Mouse (Mus musculus) heart, adult 2 months (tissue): ENCODE results near the gene Lgr5. TPM values are rescaled to one million over a fixed set of nuclear protein-coding genes. Genes with fewer than 3 reads are reported as not detected.

Experiments
- DNase-seq, 2 experiments: peaks; one replicate each; pipeline ENCODE4 v3.0.0; 2021
- H3K27ac ChIP-seq: fragments of 200-600 bp; 2 replicates; pipeline ENCODE4 v1.8.1; 2022
- H3K27me3 ChIP-seq: fragments of 200-500 bp; 2 replicates; pipeline ENCODE4 v1.6.1; 2012; ENCODE audit warnings: mild to moderate bottlenecking, low read length, inconsistent platforms, mixed read lengths; ENCODE audit not compliant: control insufficient read depth, insufficient read depth
- H3K36me3 ChIP-seq: fragments of 200-500 bp; 2 replicates; pipeline ENCODE4 v1.6.1; 2012; ENCODE audit warnings: low read length, inconsistent platforms; ENCODE audit not compliant: control insufficient read depth, insufficient read depth
- H3K4me1 ChIP-seq: fragments of 200-500 bp; 2 replicates; pipeline ENCODE4 v1.6.1; 2011; ENCODE audit warnings: low read length; ENCODE audit not compliant: control insufficient read depth, insufficient read depth
- H3K4me3 ChIP-seq: fragments of 200-600 bp; 2 replicates; pipeline ENCODE4 v1.8.1; 2022
- H3K79me2 ChIP-seq: fragments of 200-500 bp; replicated peaks from 2 replicates; pipeline ENCODE4 v1.6.1; 2012; ENCODE audit warnings: mild to moderate bottlenecking, inconsistent platforms, low read length, moderate library complexity, mixed read lengths; ENCODE audit not compliant: control insufficient read depth, insufficient read depth
- H3K9ac ChIP-seq: fragments of 200-500 bp; 2 replicates; pipeline ENCODE4 v1.6.1; 2012; ENCODE audit warnings: low read depth, mild to moderate bottlenecking, control low read depth, inconsistent platforms, low read length, mixed read lengths
- CTCF ChIP-seq: fragments of 200-600 bp; IDR thresholded peaks from 2 replicates; pipeline ENCODE4 v1.8.1; 2022; ENCODE audit warnings: antibody characterized with exemption, mild to moderate bottlenecking, moderate library complexity
- EP300 ChIP-seq: fragments of 200-500 bp; IDR thresholded peaks from 2 replicates; pipeline ENCODE4 v1.6.1; 2011; ENCODE audit warnings: low read depth, low read length, control low read depth; ENCODE audit not compliant: insufficient read depth
- POLR2A ChIP-seq: fragments of 200-500 bp; IDR thresholded peaks from 2 replicates; pipeline ENCODE4 v1.6.1; 2011; ENCODE audit warnings: mild to moderate bottlenecking, low read depth, low read length, control low read depth; ENCODE audit not compliant: insufficient read depth
- WGBS: fragments of 180-500 bp; shearing (Covaris S2); methylation state at CpG from one replicate; pipeline ENCODE4 v1.1.7; 2018; 5-methylcytosine and 5-hydroxymethylcytosine counted together
- intact Hi-C: fragments of 180-260 bp; cut with DNase I; formaldehyde crosslinking; loops from one replicate; pipeline ENCODE4 v1.15.1; 2025
- polyA plus RNA-seq: library from polyadenylated mRNA; depleted of rRNA; stranded (reverse); fragments of >200 nt; gene quantifications from 2 replicates; pipeline ENCODE4 v1.2.3, GENCODE M21; 2012
- total RNA-seq, 2 experiments: library from RNA; stranded (reverse); gene quantifications; 2 replicates each; pipeline ENCODE4 v1.2.3; 2021

Gene Lgr5
- total and polyA plus RNA-seq, 3 experiments = 0.05 to 0.25 TPM; not detected in 1

DNA sequence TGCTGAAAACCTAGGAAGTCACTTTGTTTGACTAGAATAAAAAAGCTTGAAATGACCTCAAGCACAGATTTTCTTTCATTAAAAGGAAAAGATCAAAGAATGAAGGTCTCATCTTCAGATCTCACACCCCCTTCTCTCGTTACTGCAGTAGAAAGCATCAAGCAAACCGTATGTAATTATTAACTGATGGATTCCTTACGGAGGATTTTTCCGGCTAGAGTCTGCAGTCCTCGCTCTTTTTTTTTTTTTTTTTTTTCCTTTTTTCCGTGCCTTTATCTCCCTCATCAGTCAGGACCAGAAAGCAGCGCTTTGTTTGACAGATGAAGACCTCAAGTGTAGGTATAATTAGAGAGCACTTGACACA, 93.8 kb downstream of the Lgr5 start:
- no peaks in the 10 kb centered on the region for H3K4me1 ChIP-seq
- H3K27me3 ChIP-seq = no peaks in the 10 kb centered on the region
- no peak for DNase-seq
- H3K36me3 ChIP-seq = no peaks in the 10 kb centered on the region
- no peak overlapping the region for H3K9ac ChIP-seq
- no peak for TF ChIP-seq EP300
- no peak for TF ChIP-seq POLR2A
- no peak for TF ChIP-seq CTCF
- intact Hi-C loops = no loop called here
- H3K4me3 ChIP-seq = no peak overlapping the region
- H3K27ac ChIP-seq = no peak overlapping the region
- 16% methylated on average over 7 of the region's 7 CpGs for WGBS
- no peaks in the 10 kb centered on the region for H3K79me2 ChIP-seq

DNA sequence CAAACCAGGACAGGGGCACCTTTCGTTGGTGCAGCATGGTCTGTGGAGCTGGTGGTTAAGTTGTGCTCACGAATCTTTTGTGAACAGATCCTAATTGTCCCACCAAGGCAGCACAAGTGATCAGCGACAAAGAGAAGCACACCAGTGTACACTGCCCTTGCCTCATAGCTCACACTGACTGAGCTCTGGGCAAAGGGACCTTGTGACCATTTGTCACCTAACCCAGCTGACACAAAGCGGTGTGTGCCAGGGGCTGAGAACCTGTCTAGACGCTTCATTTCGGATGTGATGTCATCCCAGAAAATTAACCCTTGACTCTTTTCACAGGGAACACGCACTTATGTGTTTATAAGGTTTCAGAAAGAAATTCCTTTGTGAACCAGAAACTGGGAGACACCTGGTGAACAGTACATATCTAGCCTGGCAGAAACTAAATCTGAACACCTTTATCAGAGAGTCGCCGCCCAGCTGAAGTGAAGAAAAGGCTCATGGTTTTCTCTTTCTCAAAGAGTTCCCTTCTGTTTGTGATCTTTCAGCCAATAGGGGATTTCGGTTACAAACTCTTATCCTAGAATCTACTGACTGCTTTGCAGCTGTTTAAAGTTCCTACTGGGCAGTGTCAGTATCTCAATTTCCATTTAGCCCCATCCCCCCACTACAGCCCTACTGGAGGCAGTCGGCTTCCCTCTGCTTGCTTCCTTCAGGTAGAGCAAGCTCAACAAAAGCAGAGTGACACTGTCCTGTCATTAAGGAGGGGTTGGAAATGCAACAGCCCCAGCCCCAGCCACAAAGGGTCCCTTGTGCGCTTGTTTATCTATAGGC, 94.4 kb downstream of the Lgr5 start:
- H3K36me3 ChIP-seq = no peaks in the 10 kb centered on the region
- no peak overlapping the region for H3K4me3 ChIP-seq
- no peak overlapping the region for H3K9ac ChIP-seq
- intact Hi-C loops = no loop called here
- H3K27ac ChIP-seq = no peak overlapping the region
- H3K27me3 ChIP-seq = no peaks in the 10 kb centered on the region
- TF ChIP-seq POLR2A = no peak
- no peak for TF ChIP-seq EP300
- no peak for TF ChIP-seq CTCF
- no peak for DNase-seq
- no peaks in the 10 kb centered on the region for H3K4me1 ChIP-seq
- WGBS = 44% methylated on average over 12 of the region's 12 CpGs
- no peaks in the 10 kb centered on the region for H3K79me2 ChIP-seq

DNA sequence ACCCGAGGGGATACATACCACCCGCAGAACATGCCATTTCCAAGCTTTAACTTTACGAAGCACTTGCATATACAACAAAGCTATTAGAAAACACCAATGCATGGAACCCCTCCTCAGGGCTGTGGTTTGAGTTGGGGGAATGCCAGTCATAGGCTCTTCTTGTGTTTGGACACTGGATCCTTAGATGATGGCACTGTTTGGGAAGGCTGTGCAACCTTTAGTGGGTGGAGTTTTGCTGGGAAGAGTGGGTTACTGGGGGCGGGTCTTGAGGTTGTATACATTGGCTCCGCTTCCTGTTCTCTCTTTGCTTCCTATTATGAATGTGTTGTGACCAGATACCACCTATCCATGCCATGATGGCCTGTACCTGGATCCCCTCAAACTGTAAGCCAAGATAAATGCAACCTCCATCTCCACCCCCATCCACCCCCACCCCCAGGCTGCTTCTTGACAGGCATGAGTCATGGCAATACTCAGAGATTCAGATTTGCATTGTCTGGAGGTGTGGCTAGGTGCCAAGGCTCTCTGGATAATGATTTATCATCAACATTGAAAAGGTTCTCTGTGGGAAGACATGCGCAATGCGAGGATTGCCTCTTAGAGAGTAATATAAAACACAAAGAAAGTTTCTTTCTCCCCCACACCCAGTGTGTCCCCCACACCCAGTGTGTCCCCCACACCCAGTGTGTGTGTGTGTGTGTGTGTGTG, 95.6 kb downstream of the Lgr5 start:
- Histone ChIP-seq H3K4me1 (no peaks in the 10 kb centered on the region), H3K36me3 (no peaks in the 10 kb centered on the region), H3K4me3 (no peak overlapping the region), H3K27ac (no peak overlapping the region), H3K9ac (no peak overlapping the region), H3K27me3 (no peaks in the 10 kb centered on the region), H3K79me2 (no peaks in the 10 kb centered on the region)
- TF ChIP-seq POLR2A (no peak), CTCF (no peak), EP300 (no peak)
- WGBS = 94% methylated on average over 7 of the region's 7 CpGs
- intact Hi-C loops = no loop called here
- no peak for DNase-seq

DNA sequence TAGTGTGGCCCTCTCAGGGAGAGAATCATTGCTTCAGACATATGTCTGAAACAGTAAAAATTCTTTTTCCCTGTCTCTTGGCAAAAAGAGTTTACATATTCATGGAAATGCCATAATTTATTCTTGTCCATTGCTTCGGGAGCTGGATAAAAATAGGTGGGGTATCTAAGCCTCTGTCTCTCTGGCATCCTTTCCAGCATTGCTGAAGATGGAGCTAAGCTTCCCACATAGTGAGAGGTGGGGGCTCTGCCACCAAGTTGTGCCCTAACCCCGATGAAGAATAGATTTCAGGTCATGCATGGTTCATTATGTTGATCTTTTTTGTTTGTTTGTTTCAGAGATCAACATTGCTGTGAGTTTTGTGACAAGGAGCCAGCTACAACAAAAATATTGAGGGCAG, 102.0 kb downstream of the Lgr5 start:
- Histone ChIP-seq H3K27ac (no peak overlapping the region), H3K36me3 (no peaks in the 10 kb centered on the region), H3K4me1 (no peaks in the 10 kb centered on the region), H3K4me3 (no peak overlapping the region), H3K79me2 (no peaks in the 10 kb centered on the region), H3K27me3 (no peaks in the 10 kb centered on the region), H3K9ac (no peak overlapping the region)
- intact Hi-C loops = no loop called here
- DNase-seq = no peak
- WGBS = 61% methylated on average over 2 of the region's 2 CpGs
- no peak for TF ChIP-seq POLR2A
- no peak for TF ChIP-seq EP300
- no peak for TF ChIP-seq CTCF

GRCm38 (mm10) chr10:115484660-115485059, 102.9 kb downstream of the Lgr5 start:
- no peak for DNase-seq
- TF ChIP-seq EP300 (no peak), POLR2A (no peak), CTCF (no peak)
- H3K36me3 ChIP-seq = no peaks in the 10 kb centered on the region
- H3K4me3 ChIP-seq = no peak overlapping the region
- WGBS = 63% methylated on average over 3 of the region's 3 CpGs
- H3K27me3 ChIP-seq = no peaks in the 10 kb centered on the region
- no peaks in the 10 kb centered on the region for H3K79me2 ChIP-seq
- no peak overlapping the region for H3K9ac ChIP-seq
- intact Hi-C loops = no loop called here
- no peak overlapping the region for H3K27ac ChIP-seq
- H3K4me1 ChIP-seq = no peaks in the 10 kb centered on the region
